Mouse (Mus musculus) brain, embryonic 18.5 days (tissue): ENCODE data around the gene Psd.
A peak's percentile ranks its signal among the peaks of the same experiment; 100 is the strongest.

Experiments
- DNase-seq: peaks from one replicate; pipeline ENCODE4 v3.0.0-alpha.2; 2012; ENCODE audit warnings: low read depth, low spot score

Gene Psd

GRCm38 (mm10) chr19:46338942-46339286 lies 12.0 kb upstream of the Psd start:
- no peak for DNase-seq

- DNase-seq: peak; percentile 93
These were observed 11.5 kb upstream of the Psd start, which contains the start of gene Cuedc2 for GRCm38 (mm10) chr19:46338331-46338936. Gene Cuedc2 (minus strand): TSS chr19:46338702.

- DNase-seq: no peak
These were observed 10.9 kb upstream of the Psd start for GRCm38 (mm10) chr19:46337719-46338330.

GRCm38 (mm10) chr19:46333906-46334305 lies 7.0 kb upstream of the Psd start:
- no peak for DNase-seq

- DNase-seq: no peak
These were observed 5.9 kb upstream of the Psd start for GRCm38 (mm10) chr19:46332721-46333339.

GRCm38 (mm10) chr19:46331936-46332335 lies 5.0 kb upstream of the Psd start:
- DNase-seq: no peak

GRCm38 (mm10) chr19:46331326-46331725 lies 4.4 kb upstream of the Psd start:
- no peak for DNase-seq

GRCm38 (mm10) chr19:46330696-46331095 lies 3.7 kb upstream of the Psd start:
- DNase-seq: no peak

GRCm38 (mm10) chr19:46329951-46330350 lies 3.0 kb upstream of the Psd start:
- no peak for DNase-seq

GRCm38 (mm10) chr19:46329031-46329641 lies 2.2 kb upstream of the Psd start:
- no peak for DNase-seq

GRCm38 (mm10) chr19:46328081-46329030 lies 1.4 kb upstream of the Psd start, which contains the start of gene Fbxl15:
Gene Fbxl15 (plus strand): TSS chr19:46328184.
- DNase-seq: peak; percentile 90

- no peak for DNase-seq
These were observed 642 bp upstream of the Psd start for GRCm38 (mm10) chr19:46327531-46328064.

- DNase-seq: no peak
These were observed 769 bp downstream of the Psd start for GRCm38 (mm10) chr19:46326019-46326755.

GRCm38 (mm10) chr19:46324918-46325317 lies 2.0 kb downstream of the Psd start:
- no peak for DNase-seq

GRCm38 (mm10) chr19:46324366-46324765 lies 2.6 kb downstream of the Psd start:
- DNase-seq: no peak

- no peak for DNase-seq
These were observed 3.2 kb downstream of the Psd start for GRCm38 (mm10) chr19:46323716-46324115.

GRCm38 (mm10) chr19:46322996-46323572 lies 3.9 kb downstream of the Psd start:
- DNase-seq: no peak

- DNase-seq: no peak
These were observed 4.6 kb downstream of the Psd start for GRCm38 (mm10) chr19:46322144-46322995.
